Mouse (Mus musculus): ENCODE measurements around the gene Capn7.

DNA sequence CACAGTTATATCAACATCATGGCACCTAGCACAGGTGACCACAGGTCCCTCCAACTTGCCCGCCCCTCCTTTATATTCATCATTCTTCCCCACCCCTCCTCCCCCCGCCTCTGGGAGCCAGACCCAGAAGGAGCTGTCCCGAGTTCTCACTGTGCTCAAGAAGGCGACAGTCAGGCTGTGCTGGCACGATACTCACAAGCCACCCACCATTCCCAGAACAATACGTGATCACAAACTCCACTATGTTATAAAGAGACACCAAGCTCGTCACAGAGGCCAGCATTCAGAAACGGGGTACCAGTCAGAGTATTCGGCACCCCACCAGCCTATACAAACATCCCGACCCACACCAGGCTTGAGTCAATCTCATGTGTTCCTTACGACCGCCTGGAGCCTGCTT lies 60.9 kb downstream of the Capn7 start:
- TF ChIP-seq POLR2A (IDR thresholded peaks at IDR 0.05; ENCODE audit: insufficient read depth, low read depth, low read length): no peak
- TF ChIP-seq CTCF (IDR thresholded peaks at IDR 0.05; ENCODE audit: insufficient read depth, low read depth, low read length): no peak

Measured in olfactory bulb, adult 2 months (tissue).